Mouse (Mus musculus) stomach, embryonic 14.5 days (tissue): ENCODE data around the gene 2310057M21Rik. TPM values are rescaled to one million over a fixed set of nuclear protein-coding genes. Genes with fewer than 3 reads are reported as not detected.

Experiments
- ATAC-seq: fragments of 200-750 bp; cut with Nextera tagmentation; 2 replicates; pipeline ENCODE4 v1.8.0; 2017; ENCODE audit warnings: low read depth, moderate TSS enrichment; ENCODE audit not compliant: insufficient number of reproducible peaks, insufficient read depth, low FRiP score
- H3K27ac ChIP-seq: fragments of 300-500 bp; sonication (generic); 2 replicates; pipeline ENCODE4 v1.5.1; 2014; ENCODE audit warnings: mild to moderate bottlenecking, low read length, moderate library complexity, mixed read lengths
- H3K27me3 ChIP-seq: fragments of 300-500 bp; sonication (generic); 2 replicates; pipeline ENCODE4 v1.6.1; 2014; ENCODE audit warnings: low read length, control low read depth, mixed read lengths; ENCODE audit not compliant: control insufficient read depth, insufficient read depth
- H3K36me3 ChIP-seq: fragments of 300-500 bp; sonication (generic); 2 replicates; pipeline ENCODE4 v1.6.1; 2014; ENCODE audit warnings: mild to moderate bottlenecking, control low read depth, low read length, moderate library complexity, mixed read lengths; ENCODE audit not compliant: control insufficient read depth, insufficient read depth
- H3K4me1 ChIP-seq: fragments of 300-500 bp; sonication (generic); 2 replicates; pipeline ENCODE4 v1.6.1; 2014; ENCODE audit warnings: low read length, control low read depth, mixed read lengths; ENCODE audit not compliant: control insufficient read depth, insufficient read depth
- H3K4me2 ChIP-seq: fragments of 300-500 bp; sonication (generic); replicated peaks from 2 replicates; pipeline ENCODE4 v1.6.1; 2014; ENCODE audit warnings: low read depth, low read length, control low read depth
- H3K4me3 ChIP-seq: fragments of 300-500 bp; sonication (generic); 2 replicates; pipeline ENCODE4 v1.5.1; 2014; ENCODE audit warnings: low read depth, low read length, control low read depth
- H3K9ac ChIP-seq: fragments of 300-500 bp; sonication (generic); replicated peaks from 2 replicates; pipeline ENCODE4 v1.6.1; 2014; ENCODE audit warnings: low read depth, mild to moderate bottlenecking, control low read depth, low read length, moderate library complexity, mixed read lengths
- H3K9me3 ChIP-seq: fragments of 300-500 bp; sonication (generic); 2 replicates; pipeline ENCODE4 v1.6.1; 2016; ENCODE audit warnings: low read depth, low read length, control low read depth; ENCODE audit not compliant: control insufficient read depth
- WGBS: fragments of 180-500 bp; shearing (Covaris S2); extraction: QIAGEN DNeasy Blood & Tissue Kit; methylation state at CpG from one replicate; pipeline ENCODE4 v1.1.7; 2014; 5-methylcytosine and 5-hydroxymethylcytosine counted together
- polyA plus RNA-seq: library from polyadenylated mRNA; unstranded; fragments of >200 nt; fragmentation: Nextera tagmentation; extraction: Ambion mirVana; gene quantifications from 2 replicates; pipeline ENCODE4 v1.2.1, GENCODE M21; 2014

Gene 2310057M21Rik
- polyA plus RNA-seq, 1 experiment from 2014 or later = 23.4 TPM

DNA sequence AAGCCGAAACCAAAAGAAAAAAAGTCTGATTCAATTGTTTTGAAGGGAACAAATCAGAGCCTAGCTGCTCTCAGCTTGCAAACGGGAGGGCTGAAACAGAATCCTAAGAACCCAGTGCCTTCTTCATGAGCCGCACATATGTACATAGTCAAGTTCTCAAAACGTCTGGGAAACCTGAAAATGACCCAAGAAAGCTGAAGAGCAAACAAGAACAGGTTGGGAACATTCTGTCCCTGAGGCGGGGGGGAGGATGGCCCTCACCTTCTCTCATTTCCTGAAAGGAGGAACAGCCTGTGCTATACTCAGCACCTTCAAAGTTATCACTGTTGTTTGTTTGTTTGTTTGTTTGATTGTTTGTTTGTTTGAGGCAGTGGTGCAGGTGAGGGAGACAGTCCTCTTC lies 55.8 kb downstream of the 2310057M21Rik start:
- Histone ChIP-seq H3K4me2 (no peak overlapping the region), H3K9me3 (no peaks in the 10 kb centered on the region), H3K36me3 (no peaks in the 10 kb centered on the region), H3K4me1 (no peaks in the 10 kb centered on the region), H3K4me3 (no peak overlapping the region), H3K9ac (no peak overlapping the region), H3K27me3 (no peaks in the 10 kb centered on the region), H3K27ac (no peak overlapping the region)
- no peak for ATAC-seq
- WGBS = 74% methylated on average over 5 of the region's 5 CpGs

GRCm38 (mm10) chr7:131303340-131303739 lies 59.2 kb downstream of the 2310057M21Rik start:
- Histone ChIP-seq H3K4me1 (no peaks in the 10 kb centered on the region), H3K4me2 (no peak overlapping the region), H3K27ac (no peak overlapping the region), H3K36me3 (no peaks in the 10 kb centered on the region), H3K9ac (no peak overlapping the region), H3K9me3 (no peaks in the 10 kb centered on the region), H3K27me3 (no peaks in the 10 kb centered on the region), H3K4me3 (no peak overlapping the region)
- no peak for ATAC-seq
- 59% methylated on average over 8 of the region's 8 CpGs for WGBS

DNA sequence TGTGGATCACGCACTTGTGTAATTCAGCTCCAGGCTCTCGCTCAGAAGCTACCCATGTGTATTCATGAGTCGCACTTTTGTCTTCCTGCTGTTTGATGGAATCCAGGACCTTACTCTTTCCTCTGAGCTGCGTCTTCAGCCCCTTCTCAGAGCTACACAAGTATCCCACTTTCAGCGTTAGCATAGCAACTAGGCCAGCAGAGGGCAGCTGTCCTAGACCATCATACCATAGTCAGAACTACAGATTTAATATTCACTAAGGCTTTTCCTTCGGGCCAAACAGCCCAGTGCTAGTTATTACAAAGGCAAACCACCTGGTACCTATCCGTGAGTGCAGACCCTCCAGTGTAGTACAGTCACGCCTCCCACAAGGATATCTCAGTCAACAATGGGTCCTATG lies 65.4 kb downstream of the 2310057M21Rik start:
- no peak for ATAC-seq
- H3K4me1 ChIP-seq = no peaks in the 10 kb centered on the region
- no peak overlapping the region for H3K9ac ChIP-seq
- H3K4me2 ChIP-seq = no peak overlapping the region
- WGBS = 69% methylated on average over 8 of the region's 8 CpGs
- H3K27me3 ChIP-seq = no peaks in the 10 kb centered on the region
- H3K36me3 ChIP-seq = no peaks in the 10 kb centered on the region
- no peak overlapping the region for H3K27ac ChIP-seq
- H3K9me3 ChIP-seq = no peaks in the 10 kb centered on the region
- no peak overlapping the region for H3K4me3 ChIP-seq

Other genes with a start within 250 kb of the 2310057M21Rik start
- not detected in 2 replicates for gene 4933402N03Rik, start 216.4 kb downstream of the 2310057M21Rik start, polyA plus RNA-seq
- not detected in 2 replicates for gene 5430419D17Rik, start 188.4 kb downstream of the 2310057M21Rik start, polyA plus RNA-seq
- gene Cuzd1, start 40.5 kb downstream of the 2310057M21Rik start, polyA plus RNA-seq = 0.11 TPM in 1 of 2 replicates, not detected in the other
- not detected in 2 replicates for gene Fam24b, start 33.2 kb downstream of the 2310057M21Rik start, polyA plus RNA-seq
- not detected in 2 replicates for gene Fam24a, start 28.9 kb downstream of the 2310057M21Rik start, polyA plus RNA-seq
- 79.4 and 82.8 TPM in 2 replicates for gene Pstk, start 8.4 kb upstream of the 2310057M21Rik start, polyA plus RNA-seq
- gene Ikzf5, start 47.8 kb upstream of the 2310057M21Rik start, polyA plus RNA-seq = 18.2 and 20.0 TPM in 2 replicates
- gene Acadsb, start 47.8 kb upstream of the 2310057M21Rik start, polyA plus RNA-seq = 109 and 114 TPM in 2 replicates
- gene Hmx3, start 180.1 kb upstream of the 2310057M21Rik start, polyA plus RNA-seq = 0.72 and 1.1 TPM in 2 replicates
- 0.94 and 1.3 TPM in 2 replicates for gene Hmx2, start 186.0 kb upstream of the 2310057M21Rik start, polyA plus RNA-seq
- 210 and 232 TPM in 2 replicates for gene Bub3, start 197.5 kb upstream of the 2310057M21Rik start, polyA plus RNA-seq